Mouse (Mus musculus) urinary bladder, postnatal 0 days (tissue): ENCODE results near the gene Olfr566. TPM values are rescaled to one million over a fixed set of nuclear protein-coding genes. Genes with fewer than 3 reads are reported as not detected.

Experiments used
- polyA plus RNA-seq: library from polyadenylated mRNA; unstranded; fragments of >200 nt; fragmentation: Nextera tagmentation; extraction: Ambion mirVana; gene quantifications from 2 replicates; pipeline ENCODE4 v1.2.1, GENCODE M21; 2015

Olfr566 gene
- not detected in 2 replicates for polyA plus RNA-seq

GRCm38 (mm10) chr7:102858665-102859064 lies at the start of gene Olfr566:
Olfr566 (minus strand) TSS chr7:102858765.

GRCm38 (mm10) chr7:102890782-102891181 lies 32.2 kb upstream of the Olfr566 start, which contains the start of gene Olfr569:
Olfr569 (minus strand) TSS chr7:102890882.

GRCm38 (mm10) chr7:102876822-102877221 lies 18.3 kb upstream of the Olfr566 start, which contains the start of gene Olfr568:
Olfr568 (plus strand) TSS chr7:102877122.

Other genes starting within 250 kb of the Olfr566 start
- gene Olfr553, start 240.5 kb downstream of the Olfr566 start, polyA plus RNA-seq, result not detected in 2 replicates
- gene Olfr554, start 220.3 kb downstream of the Olfr566 start, polyA plus RNA-seq, result not detected in 2 replicates
- gene Olfr555, start 199.9 kb downstream of the Olfr566 start, polyA plus RNA-seq, result not detected in 2 replicates
- gene Olfr556, start 193.9 kb downstream of the Olfr566 start, polyA plus RNA-seq, result not detected in 2 replicates
- gene Trim68, start 171.4 kb downstream of the Olfr566 start, polyA plus RNA-seq, result 17.6 and 21.1 TPM in 2 replicates
- gene Olfr557, start 162.9 kb downstream of the Olfr566 start, polyA plus RNA-seq, result not detected in 2 replicates
- 0.28 and 0.49 TPM in 2 replicates for gene Olfr558, start 156.6 kb downstream of the Olfr566 start, polyA plus RNA-seq
- gene Olfr33, start 139.7 kb downstream of the Olfr566 start, polyA plus RNA-seq, result not detected in 2 replicates
- not detected in 2 replicates for gene Olfr559, start 131.3 kb downstream of the Olfr566 start, polyA plus RNA-seq
- gene Olfr560, start 99.4 kb downstream of the Olfr566 start, polyA plus RNA-seq, result 0.11 TPM in 1 of 2 replicates, not detected in the other
- gene Olfr78, start 99.3 kb downstream of the Olfr566 start, polyA plus RNA-seq, result 5.3 and 6.3 TPM in 2 replicates
- gene Olfr561, start 87.5 kb downstream of the Olfr566 start, polyA plus RNA-seq, result not detected in 2 replicates
- gene Olfr564, start 55.3 kb downstream of the Olfr566 start, polyA plus RNA-seq, result not detected in 2 replicates
- gene Olfr568, start 18.4 kb upstream of the Olfr566 start, polyA plus RNA-seq, result not detected in 2 replicates
- gene Olfr569, start 32.1 kb upstream of the Olfr566 start, polyA plus RNA-seq, result not detected in 2 replicates
- not detected in 2 replicates for gene Olfr570, start 35.8 kb upstream of the Olfr566 start, polyA plus RNA-seq
- gene Olfr571, start 58.8 kb upstream of the Olfr566 start, polyA plus RNA-seq, result not detected in 2 replicates
- not detected in 2 replicates for gene Olfr572, start 65.6 kb upstream of the Olfr566 start, polyA plus RNA-seq
- gene Olfr573-ps1, start 83.8 kb upstream of the Olfr566 start, polyA plus RNA-seq, result not detected in 2 replicates
- gene Olfr574, start 89.7 kb upstream of the Olfr566 start, polyA plus RNA-seq, result not detected in 2 replicates
- not detected in 2 replicates for gene Olfr575, start 100.0 kb upstream of the Olfr566 start, polyA plus RNA-seq
- not detected in 2 replicates for gene Olfr576, start 103.9 kb upstream of the Olfr566 start, polyA plus RNA-seq
- not detected in 2 replicates for gene Olfr577, start 117.2 kb upstream of the Olfr566 start, polyA plus RNA-seq
- not detected in 2 replicates for gene Olfr578, start 130.6 kb upstream of the Olfr566 start, polyA plus RNA-seq
- gene Olfr582, start 179.3 kb upstream of the Olfr566 start, polyA plus RNA-seq, result not detected in 2 replicates
- gene Olfr583, start 192.5 kb upstream of the Olfr566 start, polyA plus RNA-seq, result not detected in 2 replicates
- gene Olfr584, start 223.1 kb upstream of the Olfr566 start, polyA plus RNA-seq, result not detected in 2 replicates
- gene Olfr585, start 239.0 kb upstream of the Olfr566 start, polyA plus RNA-seq, result not detected in 2 replicates